Mouse (Mus musculus) urinary bladder, postnatal 0 days (tissue): ENCODE measurements around the gene Krtap5-1. TPM values are rescaled to one million over a fixed set of nuclear protein-coding genes. Genes with fewer than 3 reads are reported as not detected.

Experiments
- polyA plus RNA-seq: library from polyadenylated mRNA; unstranded; fragments of >200 nt; fragmentation: Nextera tagmentation; extraction: Ambion mirVana; gene quantifications from 2 replicates; pipeline ENCODE4 v1.2.1, GENCODE M21; 2015

Gene Krtap5-1
- polyA plus RNA-seq = not detected in 2 replicates

DNA sequence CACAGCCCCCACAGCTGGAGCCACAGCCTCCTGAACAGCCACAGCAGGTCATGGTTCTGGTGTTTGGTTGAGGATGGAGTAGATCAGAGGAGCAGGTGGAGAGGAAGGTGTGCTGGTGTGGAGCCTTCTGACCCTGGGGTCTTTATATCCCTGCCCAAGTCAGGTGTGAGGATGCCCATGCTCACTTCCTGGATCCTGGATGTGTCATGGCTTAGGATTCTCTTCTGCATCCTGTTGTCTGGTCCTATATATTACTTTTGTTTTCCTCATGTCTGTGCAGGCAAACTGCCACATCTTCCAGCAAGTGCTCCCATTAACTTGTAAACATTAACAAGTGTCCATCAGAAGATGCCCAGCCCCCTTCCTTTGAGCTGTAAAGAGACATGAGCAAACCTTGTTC, at the start of gene Krtap5-1:
Gene Krtap5-1 (minus strand): TSS at position 101 of the 400 bp plus-strand sequence.

DNA sequence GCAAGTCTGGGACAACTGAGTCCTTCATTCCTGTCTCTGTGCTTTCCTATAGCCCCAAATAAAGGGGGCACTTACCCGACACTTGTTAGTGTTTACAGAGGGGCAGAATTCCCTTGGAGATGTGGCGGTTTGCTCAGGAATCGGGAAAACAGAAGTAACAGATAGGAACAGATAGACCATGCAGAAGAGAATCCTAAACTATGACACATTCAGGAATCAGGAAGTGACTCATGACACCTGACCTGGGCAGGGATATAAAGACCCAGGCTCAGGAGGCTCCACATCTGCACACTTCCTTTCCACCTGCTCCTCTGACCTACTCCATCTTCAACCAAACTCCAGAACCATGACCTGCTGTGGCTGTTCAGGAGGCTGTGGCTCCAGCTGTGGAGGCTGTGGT, 6.3 kb upstream of the Krtap5-1 start, which contains the start of gene Krtap5-4:
Gene Krtap5-4 (plus strand): TSS at position 301 of the 400 bp plus-strand sequence.

DNA sequence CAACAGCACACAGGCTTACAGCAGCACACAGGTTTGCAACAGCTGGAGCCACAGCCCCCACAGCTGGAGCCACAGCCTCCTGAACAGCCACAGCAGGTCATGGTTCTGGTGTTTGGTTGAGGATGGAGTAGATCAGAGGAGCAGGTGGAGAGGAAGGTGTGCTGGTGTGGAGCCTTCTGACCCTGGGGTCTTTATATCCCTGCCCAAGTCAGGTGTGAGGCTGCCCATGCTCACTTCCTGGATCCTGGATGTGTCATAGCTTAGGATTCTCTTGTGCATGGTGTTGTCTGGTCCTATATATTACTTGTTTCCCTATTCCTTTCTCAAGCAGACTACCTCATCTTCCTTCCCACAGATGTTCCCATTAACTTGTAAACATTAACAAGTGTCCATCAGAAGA, 22.7 kb downstream of the Krtap5-1 start, which contains the start of gene Gm4559:
Gene Gm4559 (minus strand): TSS at position 101 of the 400 bp plus-strand sequence.

DNA sequence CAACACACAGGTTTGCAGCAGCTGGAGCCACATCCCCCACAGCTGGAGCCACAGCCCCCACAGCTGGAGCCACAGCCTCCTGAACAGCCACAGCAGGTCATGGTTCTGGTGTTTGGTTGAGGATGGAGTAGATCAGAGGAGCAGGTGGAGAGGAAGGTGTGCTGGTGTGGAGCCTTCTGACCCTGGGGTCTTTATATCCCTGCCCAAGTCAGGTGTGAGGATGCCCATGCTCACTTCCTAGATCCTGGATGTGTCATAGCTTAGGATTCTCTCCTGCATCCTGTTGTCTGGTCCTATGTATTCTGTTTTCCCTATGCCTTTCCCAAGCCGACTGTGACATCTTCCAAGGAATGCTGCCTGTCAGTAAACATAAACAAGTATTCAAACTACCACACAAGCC, 38.7 kb downstream of the Krtap5-1 start, which contains the start of gene Gm2431:
Gene Gm2431 (minus strand): TSS at position 101 of the 400 bp plus-strand sequence.

Other genes with a start within 250 kb of the Krtap5-1 start
- 57.5 and 64.2 TPM in 2 replicates for gene Mob2, start 236.1 kb downstream of the Krtap5-1 start, polyA plus RNA-seq
- 3.4 and 6.9 TPM in 2 replicates for gene Dusp8, start 201.3 kb downstream of the Krtap5-1 start, polyA plus RNA-seq
- not detected in 2 replicates for gene Gm45618, start 176.4 kb downstream of the Krtap5-1 start, polyA plus RNA-seq
- gene Gm39115, start 161.1 kb downstream of the Krtap5-1 start, polyA plus RNA-seq = not detected in 2 replicates
- not detected in 2 replicates for gene Gm45337, start 152.5 kb downstream of the Krtap5-1 start, polyA plus RNA-seq
- not detected in 2 replicates for gene Gm29735, start 140.0 kb downstream of the Krtap5-1 start, polyA plus RNA-seq
- gene Gm4553, start 131.4 kb downstream of the Krtap5-1 start, polyA plus RNA-seq = not detected in 2 replicates
- gene Krtap5-2, start 121.1 kb downstream of the Krtap5-1 start, polyA plus RNA-seq = not detected in 2 replicates
- gene Gm10153, start 106.7 kb downstream of the Krtap5-1 start, polyA plus RNA-seq = not detected in 2 replicates
- not detected in 2 replicates for gene Krtap5-3, start 95.8 kb downstream of the Krtap5-1 start, polyA plus RNA-seq
- gene Gm7579, start 85.3 kb downstream of the Krtap5-1 start, polyA plus RNA-seq = not detected in 2 replicates
- gene Krtap5-5, start 67.1 kb downstream of the Krtap5-1 start, polyA plus RNA-seq = not detected in 2 replicates
- gene Gm40460, start 56.0 kb downstream of the Krtap5-1 start, polyA plus RNA-seq = not detected in 2 replicates
- gene Gm2431, start 38.8 kb downstream of the Krtap5-1 start, polyA plus RNA-seq = not detected in 2 replicates
- gene Gm4559, start 22.8 kb downstream of the Krtap5-1 start, polyA plus RNA-seq = not detected in 2 replicates
- gene Krtap5-4, start 6.4 kb upstream of the Krtap5-1 start, polyA plus RNA-seq = not detected in 2 replicates
- 41.4 and 42.9 TPM in 2 replicates for gene Ifitm10, start 76.6 kb upstream of the Krtap5-1 start, polyA plus RNA-seq
- not detected in 2 replicates for gene Gm49369, start 85.5 kb upstream of the Krtap5-1 start, polyA plus RNA-seq
- gene Ctsd, start 90.9 kb upstream of the Krtap5-1 start, polyA plus RNA-seq = 581 and 830 TPM in 2 replicates
- 102 and 108 TPM in 2 replicates for gene Syt8, start 137.7 kb upstream of the Krtap5-1 start, polyA plus RNA-seq
- 12.2 and 17.3 TPM in 2 replicates for gene Tnni2, start 144.7 kb upstream of the Krtap5-1 start, polyA plus RNA-seq
- 337 and 345 TPM in 2 replicates for gene Lsp1, start 163.7 kb upstream of the Krtap5-1 start, polyA plus RNA-seq
- 494 and 760 TPM in 2 replicates for gene Tnnt3, start 201.7 kb upstream of the Krtap5-1 start, polyA plus RNA-seq
- gene Mrpl23, start 235.6 kb upstream of the Krtap5-1 start, polyA plus RNA-seq = 14.2 and 18.0 TPM in 2 replicates